Mouse (Mus musculus) megakaryocyte, embryonic 14.5 days (primary cell): ENCODE results near the gene Rbm12. TPM values are rescaled to one million over a fixed set of nuclear protein-coding genes. Genes with fewer than 3 reads are reported as not detected.

Experiments
- H3K27me3 ChIP-seq: replicated peaks from 2 replicates; pipeline ENCODE3; 2012; ENCODE audit warnings: inconsistent platforms
- H3K36me3 ChIP-seq: replicated peaks from 2 replicates; pipeline ENCODE3; 2012; ENCODE audit warnings: low read length, inconsistent platforms, mixed read lengths
- H3K4me1 ChIP-seq: 2 replicates; pipeline ENCODE4 v1.6.1; 2012; ENCODE audit warnings: inconsistent platforms
- H3K4me3 ChIP-seq: replicated peaks from 2 replicates; pipeline ENCODE3; 2012; ENCODE audit warnings: moderate library complexity, mild to moderate bottlenecking, inconsistent platforms
- H3K9me3 ChIP-seq: 2 replicates; pipeline ENCODE4 v1.6.1; 2012; ENCODE audit warnings: inconsistent platforms
- FLI1 ChIP-seq: IDR thresholded peaks from 2 replicates; pipeline ENCODE4 v1.6.1; 2012; ENCODE audit warnings: low read length, inconsistent platforms, mixed read lengths
- GATA1 ChIP-seq: IDR thresholded peaks from 3 replicates; pipeline ENCODE4 v1.6.1; 2012; ENCODE audit warnings: mixed read lengths, low read length, inconsistent platforms, borderline replicate concordance
- polyA plus RNA-seq: library from polyadenylated mRNA; stranded (reverse); fragments of >175 nt; gene quantifications from 2 replicates; pipeline ENCODE4 v1.2.3, GENCODE M21; 2012; ENCODE audit warnings: low replicate concordance; ENCODE audit not compliant: insufficient read depth

Gene Rbm12
- 2.3 and 7.1 TPM in 2 replicates for polyA plus RNA-seq

DNA sequence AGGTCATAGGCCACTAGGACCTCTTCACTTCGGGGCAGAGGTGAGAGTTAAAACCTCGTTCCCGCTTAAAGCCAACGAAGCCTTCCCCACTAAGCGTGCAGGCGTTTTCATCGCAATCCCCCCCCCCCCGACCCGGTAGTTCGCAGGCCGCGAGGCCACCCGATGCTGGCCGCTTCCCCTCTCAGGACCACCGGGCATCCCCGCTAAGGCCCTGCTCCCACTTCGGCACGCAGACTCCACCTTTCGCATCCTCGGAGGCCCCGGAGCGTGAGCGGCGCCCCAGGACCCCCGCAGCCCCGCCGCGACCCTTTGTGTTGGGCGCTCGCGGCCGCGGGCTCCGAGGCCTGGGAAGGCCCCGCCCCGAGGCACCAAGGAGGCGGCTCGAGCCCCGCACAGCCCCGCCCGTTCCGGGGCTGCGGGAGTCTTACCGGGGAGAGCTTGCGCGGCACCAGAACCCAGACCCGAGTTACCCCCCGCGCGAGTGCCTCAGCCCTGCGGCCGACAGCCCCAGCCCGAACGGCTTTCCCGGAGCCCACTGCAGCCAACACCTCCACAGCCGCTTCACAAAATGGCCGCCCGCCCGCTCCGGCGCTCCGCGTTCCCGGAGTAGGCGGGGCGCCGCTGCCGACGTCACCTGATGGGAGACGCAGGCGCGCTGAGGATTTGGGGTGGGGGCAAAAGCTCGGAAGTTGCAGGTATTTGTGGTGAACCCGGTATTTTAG is at the start of gene Rbm12, which contains the start of gene Cpne1:
Gene Rbm12, minus strand, starts transcription at position 621 of the 722 bp plus-strand sequence.
Gene Cpne1, minus strand, starts transcription at position 608 of the 722 bp plus-strand sequence.
- Histone ChIP-seq H3K4me1 (peaks cover 28% of the 10 kb centered on the region), H3K9me3 (no peaks in the 10 kb centered on the region), H3K4me3 (peak within 1 kb of the TSS; percentile 99), H3K27me3 (no peaks in the 10 kb centered on the region), H3K36me3 (peaks cover 9% of the 10 kb centered on the region)
- TF ChIP-seq GATA1 (no peak), FLI1 (no peak)

DNA sequence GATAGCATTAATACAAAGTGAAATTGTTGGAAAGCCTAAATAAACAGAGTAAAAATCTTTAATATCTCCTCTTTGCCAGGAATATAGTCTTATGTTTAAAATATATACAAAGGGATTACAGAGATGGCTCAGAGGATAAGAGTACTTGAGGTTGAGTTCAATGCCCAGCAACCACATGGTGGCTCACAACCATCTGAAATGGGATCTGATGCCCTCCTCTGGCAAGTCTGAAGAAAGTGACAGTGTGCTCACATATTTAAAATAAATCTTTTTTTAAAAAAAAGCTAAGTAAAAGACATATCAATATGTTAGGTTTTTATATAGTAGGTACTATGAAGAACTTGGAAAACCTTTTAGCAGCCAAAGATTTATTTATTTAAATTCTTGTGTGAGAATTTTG is 39.8 kb upstream of the Rbm12 start:
- no peaks in the 10 kb centered on the region for H3K27me3 ChIP-seq
- H3K9me3 ChIP-seq: no peaks in the 10 kb centered on the region
- no peak for TF ChIP-seq GATA1
- no peak for TF ChIP-seq FLI1
- peaks cover 100% of the 10 kb centered on the region for H3K36me3 ChIP-seq
- no peak overlapping the region for H3K4me3 ChIP-seq
- peaks cover 4% of the 10 kb centered on the region; the same call in 1 of the 2 replicates for H3K4me1 ChIP-seq

DNA sequence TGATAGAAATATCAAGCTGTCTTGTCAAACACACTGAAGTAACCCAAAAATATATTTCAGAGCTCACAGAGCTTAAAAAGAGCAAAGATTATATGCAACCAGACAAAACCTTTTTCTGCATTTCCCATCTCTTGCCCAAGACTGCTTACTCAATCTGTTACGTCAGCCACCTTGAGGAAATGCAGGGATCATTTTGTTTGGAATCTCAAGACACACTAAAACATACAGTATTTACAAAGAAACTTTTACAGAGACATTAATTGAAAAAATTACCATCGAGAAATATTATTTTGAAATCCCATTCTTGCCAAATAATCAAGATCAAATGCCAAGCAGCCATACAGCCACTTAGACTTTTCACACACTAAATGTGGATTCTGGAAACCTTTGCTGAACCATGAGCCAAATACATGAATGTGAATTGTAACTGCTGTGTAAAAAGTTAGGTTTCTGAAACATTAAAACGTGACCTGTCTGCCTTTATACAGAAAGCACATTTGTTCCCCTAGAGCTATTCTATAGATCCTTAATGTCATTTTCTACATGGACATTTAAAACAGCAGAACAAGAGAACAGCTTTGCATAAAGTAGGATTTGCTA is 35.6 kb upstream of the Rbm12 start:
- Histone ChIP-seq H3K36me3 (peaks cover 63% of the 10 kb centered on the region), H3K9me3 (no peaks in the 10 kb centered on the region), H3K27me3 (no peaks in the 10 kb centered on the region), H3K4me3 (no peak overlapping the region), H3K4me1 (peaks cover 21% of the 10 kb centered on the region)
- TF ChIP-seq FLI1: no peak
- no peak for TF ChIP-seq GATA1

DNA sequence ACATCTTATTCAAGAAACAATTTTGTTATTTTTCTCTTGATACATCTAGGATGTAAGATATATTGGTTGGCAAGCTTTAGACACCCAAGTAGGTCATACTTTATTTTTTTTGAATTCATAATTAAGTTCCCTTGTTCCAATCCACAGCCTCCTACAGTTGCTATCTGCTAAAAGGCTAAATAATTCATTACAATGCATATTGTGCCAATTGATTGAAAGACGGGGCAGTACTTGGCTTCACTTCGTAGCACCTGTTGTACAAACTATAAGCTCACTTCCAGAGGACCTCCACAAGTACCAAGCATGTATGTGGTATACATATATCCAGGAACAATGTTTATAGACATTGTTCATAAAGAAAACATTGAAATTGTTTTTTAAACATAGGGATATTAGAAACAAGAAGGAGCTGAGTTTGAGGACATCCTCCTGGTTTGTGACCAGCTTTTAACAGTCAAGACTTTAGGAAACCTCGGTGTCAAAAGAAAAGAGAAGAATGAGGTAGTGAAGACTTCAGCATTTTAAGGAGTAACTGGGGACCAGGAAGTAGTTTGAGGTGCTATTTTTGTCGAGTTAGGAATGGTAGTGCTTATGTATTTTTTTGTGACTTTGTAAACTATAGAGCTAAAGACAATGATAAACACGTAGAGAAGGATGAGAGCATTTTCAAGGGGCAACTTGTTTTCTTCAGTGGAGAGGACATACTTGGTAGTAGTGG is 34.7 kb upstream of the Rbm12 start:
- 0 out of 2 replicates have a peak, but pooled peaks cover 3% of the 10 kb centered on the region for H3K9me3 ChIP-seq
- H3K36me3 ChIP-seq: peaks cover 60% of the 10 kb centered on the region
- H3K4me1 ChIP-seq: peaks cover 22% of the 10 kb centered on the region
- no peak for TF ChIP-seq FLI1
- no peak overlapping the region for H3K4me3 ChIP-seq
- no peaks in the 10 kb centered on the region for H3K27me3 ChIP-seq

DNA sequence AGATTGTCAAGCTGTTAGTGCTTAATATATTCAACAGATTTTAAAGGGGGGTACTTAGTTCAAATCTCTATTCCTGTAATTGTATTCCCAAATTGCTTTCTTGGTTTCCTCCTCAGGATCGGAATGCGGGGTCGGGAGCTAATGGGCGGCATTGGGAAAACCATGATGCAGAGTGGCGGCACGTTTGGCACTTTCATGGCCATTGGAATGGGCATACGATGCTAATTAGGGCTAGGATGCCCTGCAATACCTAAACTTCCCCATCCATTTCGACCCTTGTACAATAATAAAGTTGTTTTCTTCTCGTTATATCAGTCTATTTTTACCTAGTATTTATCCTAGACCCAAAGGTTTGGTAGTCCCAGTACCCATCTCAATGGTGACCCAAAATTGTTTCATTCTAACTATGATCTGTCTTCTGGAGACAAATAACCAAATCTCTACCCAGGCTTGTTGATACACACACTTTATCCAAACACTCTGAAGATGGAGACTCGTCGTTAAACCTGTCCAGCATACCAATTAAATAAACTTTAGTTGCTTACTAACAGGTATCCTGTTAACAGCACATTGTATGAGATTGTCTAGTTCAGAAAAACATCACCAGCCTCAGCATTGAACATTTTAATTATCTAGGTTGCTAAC is 33.8 kb upstream of the Rbm12 start:
- Histone ChIP-seq H3K36me3 (peaks cover 56% of the 10 kb centered on the region), H3K4me1 (peaks cover 26% of the 10 kb centered on the region), H3K9me3 (0 out of 2 replicates have a peak, but pooled peaks cover 3% of the 10 kb centered on the region), H3K27me3 (no peaks in the 10 kb centered on the region), H3K4me3 (peak overlapping the region; percentile 92)
- TF ChIP-seq FLI1 (no peak), GATA1 (no peak)

DNA sequence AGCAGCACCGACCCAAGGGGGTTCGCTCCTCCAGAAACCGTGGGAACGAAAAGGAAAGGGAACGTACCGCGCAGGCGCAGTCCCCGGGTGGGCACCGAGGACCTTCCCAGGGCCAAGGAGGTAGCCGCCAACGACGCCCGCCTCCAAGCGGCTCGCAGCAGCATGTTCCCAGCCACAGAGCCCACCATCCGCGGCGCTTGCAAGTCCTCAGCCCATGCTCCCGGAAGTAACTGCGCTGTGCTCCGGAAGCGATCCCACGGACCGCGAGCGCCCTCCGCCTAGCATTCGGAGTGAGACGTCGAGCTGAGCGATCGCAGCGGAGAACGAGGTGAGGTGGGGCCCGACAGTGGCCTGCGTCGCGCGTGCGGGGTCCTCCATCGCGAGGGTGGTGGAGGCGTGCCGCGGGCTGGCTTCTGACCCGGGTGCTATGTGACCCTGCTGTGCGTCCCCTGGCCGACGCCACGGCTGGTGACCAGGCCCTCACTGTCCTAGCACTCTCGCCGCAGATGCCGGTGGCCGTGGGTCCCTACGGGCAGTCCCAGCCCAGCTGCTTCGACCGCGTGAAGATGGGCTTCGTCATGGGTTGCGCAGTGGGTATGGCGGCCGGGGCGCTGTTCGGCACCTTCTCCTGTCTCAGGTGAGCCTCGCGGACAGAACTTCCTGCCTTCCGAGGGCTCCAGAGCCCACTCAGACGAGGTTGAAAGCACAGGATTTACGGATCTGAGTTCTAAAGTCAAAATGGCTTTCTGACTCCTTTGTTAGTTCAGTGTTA is 32.4 kb upstream of the Rbm12 start, which contains the start of the genes Romo1 and Nfs1:
Gene Romo1, plus strand, starts transcription at position 87 of the 772 bp plus-strand sequence.
Gene Nfs1, minus strand, starts transcription at position 234 of the 772 bp plus-strand sequence.
- Histone ChIP-seq H3K9me3 (0 out of 2 replicates have a peak, but pooled peaks cover 3% of the 10 kb centered on the region), H3K36me3 (peaks cover 56% of the 10 kb centered on the region), H3K4me3 (peak within 1 kb of the TSS; percentile 92), H3K27me3 (no peaks in the 10 kb centered on the region), H3K4me1 (peaks cover 37% of the 10 kb centered on the region)
- no peak for TF ChIP-seq GATA1
- no peak for TF ChIP-seq FLI1

DNA sequence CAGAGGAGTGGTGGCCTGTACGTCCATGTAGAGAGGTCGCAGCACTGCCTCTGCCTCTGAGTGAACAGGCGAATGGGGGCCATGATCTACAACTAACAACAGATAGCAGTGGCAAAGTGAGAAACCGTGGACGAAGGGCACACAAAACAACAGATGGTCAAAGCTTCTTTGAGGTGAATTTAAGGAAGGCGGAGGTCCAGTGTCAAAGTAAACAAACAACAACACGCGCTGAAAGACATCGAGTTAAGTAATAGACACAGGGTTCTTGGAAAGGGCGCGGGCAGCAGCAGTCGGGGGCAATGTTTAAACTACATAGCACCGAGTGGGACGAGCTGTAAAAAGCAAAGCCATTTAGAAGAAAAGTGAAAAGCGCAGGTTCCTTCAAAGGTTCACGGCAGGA is 31.6 kb upstream of the Rbm12 start:
- H3K4me1 ChIP-seq: peaks cover 41% of the 10 kb centered on the region
- 0 out of 2 replicates have a peak, but pooled peaks cover 3% of the 10 kb centered on the region for H3K9me3 ChIP-seq
- peaks cover 56% of the 10 kb centered on the region for H3K36me3 ChIP-seq
- TF ChIP-seq FLI1 (no peak), GATA1 (no peak)
- H3K27me3 ChIP-seq: no peaks in the 10 kb centered on the region
- H3K4me3 ChIP-seq: peak overlapping the region; percentile 92

DNA sequence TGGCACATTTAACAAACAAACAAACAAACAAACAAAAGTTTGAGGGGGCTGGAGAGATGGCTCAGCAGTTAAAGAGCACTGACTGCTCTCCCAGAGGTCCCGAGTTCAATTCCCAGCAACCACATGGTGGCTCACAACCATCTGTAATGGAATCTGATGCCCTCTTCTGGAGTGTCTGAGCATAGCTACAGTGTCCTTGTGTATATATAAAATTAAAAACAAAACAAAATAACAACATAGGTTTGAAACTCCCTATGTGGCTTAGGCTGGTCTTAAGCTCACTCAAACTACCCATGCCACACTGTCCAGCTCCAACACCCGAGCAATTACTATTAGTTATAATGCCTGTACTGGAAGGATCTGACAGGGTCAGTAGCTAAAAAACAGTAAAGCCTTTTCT is 31.0 kb upstream of the Rbm12 start:
- Histone ChIP-seq H3K9me3 (0 out of 2 replicates have a peak, but pooled peaks cover 3% of the 10 kb centered on the region), H3K36me3 (peaks cover 50% of the 10 kb centered on the region), H3K27me3 (no peaks in the 10 kb centered on the region), H3K4me1 (peaks cover 41% of the 10 kb centered on the region), H3K4me3 (peak overlapping the region; percentile 92)
- TF ChIP-seq FLI1 (no peak), GATA1 (no peak)
